Mouse (Mus musculus): ENCODE measurements around the gene Cbfb. TPM values are rescaled to one million over a fixed set of nuclear protein-coding genes. Genes with fewer than 3 reads are reported as not detected.

Gene Cbfb
- total RNA-seq, 2 experiments from 2014 or later: 37.2 TPM

GRCm38 (mm10) chr8:105264024-105264982, 93.8 kb downstream of the Cbfb start, which contains the start of the genes Tradd and Fbxl8:
Gene Tradd (minus strand): TSS chr8:105264609.
Gene Fbxl8 (plus strand): TSS chr8:105264648.
- DNase-seq: peak; percentile 77
- intact Hi-C loops (cut with DNase I; ENCODE audit: low total_unique reads): no loop called here

- intact Hi-C loops (cut with DNase I; ENCODE audit: low total_unique reads): no loop called here
- no peak for DNase-seq
Measured at GRCm38 (mm10) chr8:105265128-105265527, 94.7 kb downstream of the Cbfb start.

- intact Hi-C loops (cut with DNase I; ENCODE audit: low total_unique reads): no loop called here
- no peak for DNase-seq
Measured at GRCm38 (mm10) chr8:105266775-105267174, 96.3 kb downstream of the Cbfb start.

Other genes starting within 250 kb of the Cbfb start
- under 1 TPM; 0.09 to 0.10 TPM for gene Ces2e, start 244.4 kb upstream of the Cbfb start, total RNA-seq (2021)
- gene Ces2f, start 223.3 kb upstream of the Cbfb start, total RNA-seq (2021): not detected
- gene Ces2g, start 209.0 kb upstream of the Cbfb start, total RNA-seq (2021): under 1 TPM; 0.22 to 0.47 TPM
- not detected for gene Ces2h, start 169.8 kb upstream of the Cbfb start, total RNA-seq (2021)
- gene Ces3a, start 122.1 kb upstream of the Cbfb start, total RNA-seq (2021): not detected
- gene Ces3b, start 86.9 kb upstream of the Cbfb start, total RNA-seq (2021): not detected
- not detected for gene Ces4a, start 38.9 kb upstream of the Cbfb start, total RNA-seq (2021)
- gene D230025D16Rik, start 54.5 kb downstream of the Cbfb start, total RNA-seq (2021): 10 to 100 TPM; 14.6 to 18.7 TPM
- 1 to 10 TPM; 5.1 to 6.1 TPM for gene B3gnt9, start 84.5 kb downstream of the Cbfb start, total RNA-seq (2021)
- gene Tradd, start 93.9 kb downstream of the Cbfb start, total RNA-seq (2021): 1 to 10 TPM; 2.8 to 3.9 TPM
- gene Fbxl8, start 94.0 kb downstream of the Cbfb start, total RNA-seq (2021): 1 to 10 TPM; 1.3 TPM
- 1 to 10 TPM in 1 of 2 experiments, under 1 TPM in 1; 0.95 to 1.4 TPM for gene Hsf4, start 99.1 kb downstream of the Cbfb start, total RNA-seq (2021)
- gene Nol3, start 105.5 kb downstream of the Cbfb start, total RNA-seq (2021): 10 to 100 TPM; 24.1 to 27.3 TPM
- gene 4931428F04Rik, start 119.2 kb downstream of the Cbfb start, total RNA-seq (2021): 1 to 10 TPM in 1 of 2 experiments, under 1 TPM in 1; 0.84 to 1.3 TPM
- 1 to 10 TPM; 3.4 to 3.7 TPM for gene Exoc3l, start 125.4 kb downstream of the Cbfb start, total RNA-seq (2021)
- gene E2f4, start 127.0 kb downstream of the Cbfb start, total RNA-seq (2021): 10 to 100 TPM; 15.4 to 17.2 TPM
- gene Elmo3, start 134.9 kb downstream of the Cbfb start, total RNA-seq (2021): under 1 TPM; 0.40 to 0.45 TPM
- 1 to 10 TPM in 1 of 2 experiments, under 1 TPM in 1; 0.76 to 1.6 TPM for gene Lrrc29, start 155.6 kb downstream of the Cbfb start, total RNA-seq (2021)
- 10 to 100 TPM; 20.6 to 21.5 TPM for gene Tmem208, start 155.7 kb downstream of the Cbfb start, total RNA-seq (2021)
- gene Fhod1, start 177.3 kb downstream of the Cbfb start, total RNA-seq (2021): 10 to 100 TPM; 12.1 to 15.6 TPM
- gene Slc9a5, start 178.2 kb downstream of the Cbfb start, total RNA-seq (2021): 1 to 10 TPM in 1 of 2 experiments, under 1 TPM in 1; 0.84 to 1.0 TPM
- under 1 TPM; 0.07 to 0.08 TPM for gene Plekhg4, start 202.6 kb downstream of the Cbfb start, total RNA-seq (2021)
- under 1 TPM in 1 of 2 experiments, not detected in 1; 0.21 TPM for gene Kctd19, start 242.8 kb downstream of the Cbfb start, total RNA-seq (2021)
- gene Lrrc36, start 242.9 kb downstream of the Cbfb start, total RNA-seq (2021): under 1 TPM; 0.53 to 0.97 TPM